Mouse (Mus musculus): ENCODE results near the gene Sult4a1.

DNA sequence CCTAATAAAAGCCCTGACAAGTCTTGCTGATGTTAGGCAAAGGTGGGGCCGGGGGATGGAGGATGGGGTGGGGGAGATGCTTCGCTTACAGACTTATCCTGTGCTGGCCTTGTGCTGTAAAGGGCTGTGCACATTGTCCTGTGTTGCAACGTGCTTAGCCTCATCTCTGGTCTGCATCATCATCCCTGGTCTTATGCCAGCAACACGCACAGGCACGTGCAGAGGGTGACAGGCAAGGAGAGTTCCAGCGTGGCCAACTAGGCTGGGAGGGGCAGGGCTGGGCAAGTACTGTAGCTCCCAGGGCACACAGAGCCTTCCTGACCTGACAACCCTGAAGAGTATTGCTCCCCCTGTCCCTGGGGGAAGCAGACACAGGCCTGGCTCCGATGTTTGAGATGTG, 15.5 kb upstream of the Sult4a1 start:
- TF ChIP-seq POLR2A (IDR thresholded peaks at IDR 0.05; ENCODE audit: borderline replicate concordance, insufficient read depth, low read length) (no peak), CTCF (IDR thresholded peaks at IDR 0.05; ENCODE audit: borderline replicate concordance, insufficient read depth, low read depth, low read length) (no peak)

All from cerebellum, adult 2 months (tissue).